ENCODE assay signal across 9 mouse cellular contexts in the genomic region with DNA sequence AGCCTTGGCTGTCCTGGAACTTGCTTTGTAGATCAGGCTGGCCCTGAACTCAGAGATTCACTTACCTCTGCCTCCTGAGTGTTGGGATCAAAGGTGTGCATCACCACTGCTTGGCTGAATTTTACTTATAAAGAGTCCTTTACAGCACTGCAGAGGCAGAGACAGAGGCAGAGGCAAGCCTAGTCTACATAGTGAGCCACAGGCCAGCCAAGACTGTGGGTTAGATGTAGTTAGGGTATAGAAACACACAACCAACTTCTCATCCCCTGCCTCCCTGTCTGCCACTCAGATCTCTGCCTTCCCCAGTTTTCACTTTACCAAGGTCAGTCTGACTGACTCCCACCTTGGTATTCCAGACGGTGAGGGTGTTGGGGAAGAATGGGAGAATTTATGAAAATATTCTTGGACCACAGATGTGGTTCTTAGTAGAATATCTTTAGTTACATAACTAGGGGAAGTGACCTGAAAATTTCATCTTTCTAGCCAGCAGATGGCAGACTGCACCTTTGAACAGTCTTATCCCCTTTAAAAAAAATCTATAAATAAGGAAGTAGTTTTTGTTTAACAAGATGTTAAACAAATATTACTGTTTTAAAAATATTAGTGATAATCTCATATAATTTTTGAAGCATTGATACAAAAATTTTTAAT.
A peak's percentile ranks its signal among the peaks of the same experiment; 100 is the strongest.
DNase-seq lines count a peak whose midpoint lies in the region; ATAC-seq and TF ChIP-seq lines count a peak whose summit lies in the region.
"Had no signal": no experiment of that assay in that cellular context is flagged by ENCODE, and none has a peak within 500 bp of the region (broad histone marks: within the 10 kb centered on the region; RNA-seq: fewer than 3 reads in every experiment).

No protein-coding gene starts in this region.

- WGBS in midbrain, embryonic 16.5 days = 62% methylated on average over 1 of the region's 1 CpGs
- 77% methylated on average over 1 of the region's 1 CpGs for WGBS in midbrain, embryonic 11.5 days

- no peak for TF ChIP-seq CTCF in brain, embryonic 14.5 days (IDR thresholded peaks at IDR 0.05; ENCODE audit: borderline replicate concordance, extremely low read depth, insufficient read depth, insufficient read length)

- no peak overlapping the region for H3K4me3 ChIP-seq in midbrain, embryonic 16.5 days (ENCODE audit: low read depth, low read length)
- H3K4me3 ChIP-seq in midbrain, embryonic 11.5 days (ENCODE audit: low read depth, low read length) = no peak overlapping the region
- H3K4me3 ChIP-seq: hindbrain, embryonic 15.5 days had no signal

- H3K4me1 ChIP-seq in midbrain, embryonic 16.5 days (ENCODE audit: control insufficient read depth, insufficient read depth, low read length) = 0 out of 2 replicates have a peak, but pooled peaks cover 3% of the 10 kb centered on the region
- H3K4me1 ChIP-seq in midbrain, embryonic 11.5 days (ENCODE audit: control insufficient read depth, insufficient read depth, low read length) = no peaks in the 10 kb centered on the region
- H3K4me1 ChIP-seq: hindbrain, embryonic 15.5 days had no signal

- intact Hi-C loops in gastrocnemius, postnatal 36 days (cut with DNase I) = loop anchor here (10.0 kb wide), 2 partner anchors 264 to 414 kb away; no protein-coding TSS in a partner anchor

- no peaks in the 10 kb centered on the region for H3K27me3 ChIP-seq in midbrain, embryonic 16.5 days (ENCODE audit: control insufficient read depth, insufficient read depth, low read depth, low read length)
- H3K27me3 ChIP-seq in midbrain, embryonic 11.5 days (ENCODE audit: control insufficient read depth, insufficient read depth, low read length) = no peaks in the 10 kb centered on the region
- H3K27me3 ChIP-seq: hindbrain, embryonic 15.5 days had no signal

- no peaks in the 10 kb centered on the region for H3K9me3 ChIP-seq in midbrain, embryonic 16.5 days (replicated peaks; ENCODE audit: control insufficient read depth, low read length, poor library complexity, severe bottlenecking)
- no peaks in the 10 kb centered on the region for H3K9me3 ChIP-seq in midbrain, embryonic 11.5 days (ENCODE audit: control insufficient read depth, low read length)
- H3K9me3 ChIP-seq: hindbrain, embryonic 15.5 days had no signal

- peak; percentile 31 for DNase-seq in gastrocnemius, adult 18-20 months (ENCODE audit: low spot score)
- no peak for DNase-seq in gastrocnemius, postnatal 36 days
- DNase-seq in midbrain, embryonic 11.5 days (ENCODE audit: low spot score, missing footprints) = no peak
- peak; percentile 75 for DNase-seq in brain, embryonic 14.5 days (ENCODE audit: low read depth)
- peak; percentile 45 for DNase-seq in kidney, postnatal 14 days
- DNase-seq in thymus, postnatal 14 days = peak; percentile 22
- no peak for DNase-seq in layer of hippocampus, adult 9-11 months

- H3K27ac ChIP-seq in midbrain, embryonic 16.5 days (ENCODE audit: low read length) = no peak overlapping the region
- no peak overlapping the region for H3K27ac ChIP-seq in midbrain, embryonic 11.5 days (ENCODE audit: low read depth, low read length)
- H3K27ac ChIP-seq: hindbrain, embryonic 15.5 days had no signal

- no peak for TF ChIP-seq POLR2A in brain, embryonic 14.5 days (IDR thresholded peaks at IDR 0.05; ENCODE audit: borderline replicate concordance, extremely low read depth, insufficient read depth, insufficient read length, poor library complexity, severe bottlenecking)

- peaks cover 2% of the 10 kb centered on the region; the same call in 1 of the 2 replicates for H3K36me3 ChIP-seq in midbrain, embryonic 16.5 days (ENCODE audit: control insufficient read depth, insufficient read depth, low read length)
- H3K36me3 ChIP-seq in midbrain, embryonic 11.5 days (ENCODE audit: control insufficient read depth, insufficient read depth, low read length) = no peaks in the 10 kb centered on the region; the same call in 1 of the 2 replicates
- H3K36me3 ChIP-seq: hindbrain, embryonic 15.5 days had no signal

- H3K4me2 ChIP-seq in midbrain, embryonic 16.5 days (ENCODE audit: low read length) = no peak overlapping the region
- no peak overlapping the region for H3K4me2 ChIP-seq in midbrain, embryonic 11.5 days
- H3K4me2 ChIP-seq: hindbrain, embryonic 15.5 days had no signal

- ATAC-seq in midbrain, embryonic 16.5 days = peak; percentile 54; the same call in 1 of the 2 replicates
- no peak for ATAC-seq in midbrain, embryonic 11.5 days (ENCODE audit: low FRiP score)

- H3K9ac ChIP-seq in midbrain, embryonic 16.5 days (ENCODE audit: low read depth, low read length) = no peak overlapping the region
- no peak overlapping the region for H3K9ac ChIP-seq in midbrain, embryonic 11.5 days (ENCODE audit: low read length)
- H3K9ac ChIP-seq: hindbrain, embryonic 15.5 days had no signal

Comparison
In these comparisons a context has a peak if more than half of its experiments do, and no peak if none do; other contexts are left out.
1. DNase-seq: peak in gastrocnemius, adult 18-20 months (single experiment), brain, embryonic 14.5 days (single experiment), kidney, postnatal 14 days (single experiment) and thymus, postnatal 14 days (single experiment); none in gastrocnemius, postnatal 36 days (0 of 2), midbrain, embryonic 11.5 days (single experiment) and layer of hippocampus, adult 9-11 months (single experiment).